Mouse (Mus musculus) left cerebral cortex, postnatal 14 days (tissue): Measurements from ENCODE around the gene Adra2b. TPM values are rescaled to one million over a fixed set of nuclear protein-coding genes. Genes with fewer than 3 reads are reported as not detected.

Source experiments
- DNase-seq, 2 experiments: peaks; one replicate each; pipeline ENCODE4 v3.0.0; 2021 to 2022; ENCODE audit warnings: low spot score in 2 of 2, mixed read lengths in 1 of 2
- intact Hi-C: fragments of 180-260 bp; cut with DNase I; formaldehyde crosslinking; loops from one replicate; pipeline ENCODE4 v1.15.1; 2025
- total RNA-seq, 2 experiments: library from RNA; stranded (reverse); gene quantifications; 2 replicates each; pipeline ENCODE4 v1.2.3; 2021

The Adra2b gene
- total RNA-seq, 2 experiments from 2014 or later = 0.42 to 0.46 TPM

- intact Hi-C loops = no loop called here
These were observed 25.0 kb upstream of the Adra2b start for GRCm38 (mm10) chr2:127338012-127338411.

GRCm38 (mm10) chr2:127338416-127338815 is 24.6 kb upstream of the Adra2b start, which contains the start of gene Astl:
Astl (plus strand) TSS chr2:127338639.
- intact Hi-C loops = no loop called here

More at GRCm38 (mm10) chr2:127338012-127338411, 25.0 kb upstream of the Adra2b start:
- DNase-seq = no peak

DNA sequence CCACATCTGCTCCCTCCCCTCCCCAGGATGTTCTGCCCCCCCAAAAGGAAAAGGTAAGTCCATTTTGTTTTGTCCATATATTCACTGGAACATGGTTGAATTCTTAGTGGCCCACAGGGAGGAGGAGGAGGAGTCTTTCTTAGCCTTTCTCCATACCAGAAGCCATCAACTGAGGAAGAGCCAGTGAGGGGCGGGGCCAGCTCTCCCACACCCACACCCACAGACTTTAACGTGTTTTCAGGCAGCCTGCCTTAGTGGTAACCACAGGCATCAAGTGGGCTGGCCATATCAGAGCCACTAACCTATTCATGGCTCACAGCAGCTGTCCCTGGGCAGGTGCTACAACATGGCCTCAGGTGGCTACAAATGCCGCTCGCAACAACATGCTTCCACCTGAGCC is 24.2 kb upstream of the Adra2b start:
- DNase-seq = no peak
- intact Hi-C loops = no loop called here

More at GRCm38 (mm10) chr2:127338416-127338815, 24.6 kb upstream of the Adra2b start, which contains the start of gene Astl:
- no peak for DNase-seq

DNA sequence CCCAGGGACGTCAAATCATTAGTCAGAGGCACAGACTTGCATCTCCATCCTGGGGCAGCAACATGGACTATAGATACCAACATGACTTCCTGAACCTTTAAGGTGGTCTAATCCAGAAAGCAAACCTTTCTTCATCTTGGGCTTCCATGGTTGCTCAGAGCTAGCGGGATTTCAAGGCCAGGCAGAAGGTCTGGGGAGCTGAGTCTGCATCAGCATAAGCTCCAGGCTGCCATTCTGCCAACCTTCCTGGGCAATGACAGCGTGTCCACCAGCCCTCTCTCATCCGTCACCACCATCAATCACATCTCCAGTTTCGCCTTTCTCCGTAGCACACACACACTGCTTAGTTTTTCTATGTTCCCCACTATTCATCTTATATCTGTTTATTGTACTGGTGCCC is 23.7 kb upstream of the Adra2b start:
- DNase-seq = no peak
- intact Hi-C loops = no loop called here

- peak; percentile 47 to 64 for DNase-seq
- intact Hi-C loops = loop anchor here (5.0 kb wide), 1 partner anchor 94 kb away; the partner anchor contains the start of genes Ciao1 and Tmem127
These were observed 21.8 kb upstream of the Adra2b start for GRCm38 (mm10) chr2:127341159-127341558.

DNA sequence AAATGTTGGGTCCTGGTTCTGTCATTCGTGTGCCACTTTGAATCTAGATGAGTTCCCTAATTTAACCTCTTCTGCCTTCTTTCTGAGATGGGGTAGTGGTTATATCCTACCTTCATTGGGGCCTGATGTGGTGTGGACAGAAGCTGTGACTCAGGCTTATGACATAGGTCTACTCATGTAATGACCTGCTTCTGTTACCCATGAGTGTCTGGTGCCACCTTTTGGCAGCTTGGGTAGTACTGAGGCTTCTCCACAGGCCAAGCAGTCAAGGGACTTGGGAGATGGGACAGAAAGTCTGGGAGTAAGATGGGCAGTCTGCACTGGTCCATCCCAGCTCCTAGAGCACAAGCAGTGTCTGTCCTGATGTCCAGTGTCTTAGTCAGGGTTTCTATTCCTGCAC is 16.7 kb upstream of the Adra2b start:
- intact Hi-C loops = no loop called here
- no peak for DNase-seq

DNA sequence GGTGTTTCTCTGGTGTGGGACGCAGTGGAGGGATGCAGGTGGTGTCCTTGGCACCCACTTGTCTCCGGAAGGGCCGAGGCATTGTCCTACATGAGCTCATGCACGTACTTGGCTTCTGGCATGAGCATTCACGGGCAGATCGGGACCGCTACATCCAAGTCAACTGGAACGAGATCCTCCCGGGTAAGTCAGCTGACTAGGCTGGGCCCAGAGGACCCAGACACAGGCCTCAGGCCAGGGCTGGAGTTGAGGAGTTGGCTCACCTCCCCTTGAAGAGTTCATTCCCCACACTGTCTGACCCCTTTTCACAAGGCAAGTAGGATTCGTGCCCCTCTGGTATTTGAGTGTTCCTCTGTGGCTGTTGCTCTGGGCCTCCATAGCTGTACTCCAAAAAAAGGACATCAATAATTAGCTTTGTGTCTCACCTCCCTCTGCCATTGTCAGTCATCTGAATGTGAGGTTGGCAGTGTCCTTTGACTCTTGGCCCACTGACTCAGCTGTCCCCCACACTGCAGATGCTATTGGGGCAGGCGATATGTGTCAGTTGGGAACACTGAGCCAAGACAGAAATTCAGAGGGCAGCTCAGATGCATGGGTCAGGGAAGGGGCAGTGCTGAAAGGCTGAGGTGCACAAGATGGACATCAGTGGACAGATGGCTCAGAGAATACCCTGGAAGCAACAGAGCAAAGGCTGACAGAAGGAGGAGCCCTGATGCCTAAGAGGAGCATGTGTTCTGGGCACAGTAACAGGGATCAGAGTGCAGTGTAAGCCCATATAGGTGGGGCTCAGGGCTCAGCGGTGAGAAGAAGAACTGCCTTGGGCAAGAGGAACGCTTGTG is 15.6 kb upstream of the Adra2b start:
- no peak for DNase-seq
- intact Hi-C loops = no loop called here

- intact Hi-C loops = no loop called here
- DNase-seq = no peak
These were observed 9.1 kb upstream of the Adra2b start for GRCm38 (mm10) chr2:127353881-127354280.

DNA sequence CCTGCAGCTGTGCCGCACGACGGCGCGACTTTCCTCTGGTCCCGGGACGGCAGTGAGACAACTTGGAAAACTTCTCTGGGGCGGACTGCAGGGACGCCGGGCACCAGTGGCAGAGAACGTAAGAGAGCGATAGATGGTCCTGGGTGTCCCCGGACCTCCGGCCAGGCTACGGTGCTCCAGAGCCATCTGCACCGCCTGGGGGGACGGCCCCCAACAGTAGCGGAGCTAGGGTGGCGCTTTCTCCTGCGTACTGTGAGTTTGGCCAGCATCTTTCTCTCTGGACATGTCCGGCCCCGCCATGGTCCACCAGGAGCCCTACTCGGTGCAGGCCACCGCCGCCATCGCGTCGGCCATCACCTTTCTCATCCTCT is 259 bp downstream of the Adra2b start:
- no peak for DNase-seq
- intact Hi-C loops = loop anchor here (2.0 to 5.0 kb wide), 3 partner anchors 68 to 194 kb away; no protein-coding TSS in a partner anchor

- no peak for DNase-seq
- intact Hi-C loops = loop anchor here (2.0 to 5.0 kb wide), 3 partner anchors 67 to 194 kb away; no protein-coding TSS in a partner anchor
These were observed 688 bp downstream of the Adra2b start for GRCm38 (mm10) chr2:127363696-127364095.

DNA sequence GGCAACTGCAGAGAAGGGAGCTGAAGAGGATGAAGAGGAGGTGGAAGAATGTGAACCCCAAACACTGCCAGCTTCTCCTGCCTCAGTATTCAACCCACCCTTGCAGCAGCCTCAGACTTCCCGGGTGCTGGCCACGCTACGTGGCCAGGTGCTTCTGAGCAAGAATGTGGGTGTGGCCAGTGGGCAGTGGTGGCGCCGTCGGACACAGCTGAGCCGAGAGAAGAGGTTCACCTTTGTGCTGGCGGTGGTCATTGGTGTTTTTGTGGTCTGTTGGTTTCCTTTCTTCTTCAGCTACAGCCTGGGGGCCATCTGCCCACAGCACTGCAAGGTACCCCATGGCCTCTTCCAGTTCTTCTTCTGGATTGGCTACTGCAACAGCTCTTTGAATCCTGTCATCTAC is 1.4 kb downstream of the Adra2b start:
- DNase-seq = no peak
- intact Hi-C loops = loop anchor here (5.0 kb wide), 1 partner anchor 193 kb away; no protein-coding TSS in a partner anchor

- DNase-seq = no peak
- intact Hi-C loops = no loop called here
These were observed 4.3 kb downstream of the Adra2b start for GRCm38 (mm10) chr2:127367126-127367820.

DNA sequence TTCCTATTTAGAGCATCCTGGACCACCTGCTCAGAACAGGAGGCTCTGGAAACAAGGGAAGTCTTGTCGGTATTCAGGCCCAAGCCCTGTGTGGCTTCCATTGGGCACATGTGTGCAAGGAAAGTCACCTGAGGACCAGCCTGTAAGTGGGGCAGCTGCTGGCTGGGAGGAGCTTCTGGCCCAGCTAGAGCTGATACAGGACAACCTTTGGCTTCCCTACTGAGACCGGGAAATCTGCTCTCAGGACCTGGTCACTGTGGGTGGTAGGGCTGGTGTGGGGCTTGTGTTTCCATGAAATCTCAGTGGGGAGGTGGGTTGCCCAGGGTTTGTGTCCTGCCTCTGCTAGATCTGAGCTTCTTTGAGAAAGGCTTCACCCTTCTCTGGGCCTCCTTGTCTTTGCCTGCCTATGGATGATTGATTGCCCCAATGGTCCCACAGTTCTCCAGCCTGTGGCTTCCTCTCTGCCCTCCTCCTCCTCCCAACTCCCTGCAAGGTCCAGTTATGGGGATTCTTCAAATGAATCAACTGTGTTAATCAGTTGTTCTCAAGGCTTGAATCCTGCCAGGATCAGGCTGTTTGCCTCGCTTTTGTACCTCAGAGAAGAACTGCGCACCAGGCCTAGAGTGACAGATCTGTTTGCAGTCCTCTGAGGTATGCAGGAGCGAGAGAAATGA is 6.8 kb downstream of the Adra2b start:
- intact Hi-C loops = no loop called here

GRCm38 (mm10) chr2:127370561-127371483 is 7.8 kb downstream of the Adra2b start:
- no peak for DNase-seq
- intact Hi-C loops = no loop called here

More for the DNA sequence above, 6.8 kb downstream of the Adra2b start:
- no peak for DNase-seq

GRCm38 (mm10) chr2:127371484-127371861 is 8.5 kb downstream of the Adra2b start:
- intact Hi-C loops = no loop called here
- no peak for DNase-seq

DNA sequence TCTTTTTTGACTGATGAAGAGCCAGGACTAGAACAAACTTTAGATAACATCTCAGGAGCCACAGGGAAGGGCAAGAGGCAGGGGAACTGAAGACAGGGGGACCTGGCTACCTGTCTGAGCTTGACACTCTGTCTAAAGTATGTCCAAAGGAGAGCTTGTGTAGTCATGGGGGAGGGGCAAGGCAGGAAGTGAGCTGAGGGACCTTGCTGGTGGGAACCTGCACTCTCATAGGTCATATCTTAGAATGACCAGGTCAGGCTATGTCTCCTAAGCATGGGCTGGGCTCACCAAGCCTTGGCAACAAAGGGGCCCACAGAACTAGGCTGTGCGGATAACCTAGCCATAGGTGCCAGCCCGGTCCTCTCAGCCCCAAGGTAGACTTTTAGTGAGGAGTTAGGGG is 9.1 kb downstream of the Adra2b start:
- intact Hi-C loops = no loop called here
- DNase-seq = no peak

DNA sequence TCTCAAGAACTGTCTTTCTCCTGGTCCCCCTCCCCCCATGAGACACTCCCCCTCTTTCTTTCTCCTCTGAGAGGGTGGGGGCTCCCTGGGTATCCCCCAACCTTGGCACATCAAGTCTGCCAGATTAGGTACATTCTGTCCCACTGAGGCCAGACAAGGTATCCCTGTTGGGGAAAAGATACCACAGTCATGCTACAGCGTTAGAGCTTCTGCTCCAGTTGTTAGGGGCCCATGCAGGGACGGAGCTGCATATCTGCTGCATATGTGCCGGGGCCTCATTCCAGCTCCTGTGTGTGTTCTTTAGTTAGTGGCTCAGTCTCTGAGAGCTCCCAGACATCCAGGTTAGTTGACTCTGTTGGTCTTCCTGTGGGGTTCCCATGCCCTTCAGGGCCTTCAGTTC is 11.1 kb downstream of the Adra2b start:
- intact Hi-C loops = no loop called here
- no peak for DNase-seq

GRCm38 (mm10) chr2:127375087-127375486 is 12.1 kb downstream of the Adra2b start:
- intact Hi-C loops = no loop called here
- no peak for DNase-seq
